Mouse (Mus musculus): Measurements from ENCODE around the gene Gfod1. TPM values are rescaled to one million over a fixed set of nuclear protein-coding genes. Genes with fewer than 3 reads are reported as not detected.

The Gfod1 gene
- polyA plus RNA-seq, 1 experiment from 2014 or later = 0.50 TPM

GRCm38 (mm10) chr13:43171020-43171710 lies 132.8 kb downstream of the Gfod1 start, which contains the start of gene Tbc1d7:
Tbc1d7 (minus strand) TSS chr13:43171501.
- H3K4me3 ChIP-seq (ENCODE audit: low read depth, low read length) = peak within 1 kb of the TSS; percentile 60
- peak within 1 kb of the TSS; percentile 21; the same call in 1 of the 2 replicates for H3K27ac ChIP-seq (ENCODE audit: low read depth, low read length)
- peak; percentile 95 for ATAC-seq

GRCm38 (mm10) chr13:43167721-43168120 lies 136.3 kb downstream of the Gfod1 start:
- WGBS = 86% methylated on average over 9 of the region's 9 CpGs
- H3K4me2 ChIP-seq (replicated peaks; ENCODE audit: low read depth) = no peak overlapping the region
- H3K36me3 ChIP-seq (ENCODE audit: control insufficient read depth, insufficient read depth) = peaks cover 22% of the 10 kb centered on the region; the same call in 1 of the 2 replicates
- H3K4me1 ChIP-seq (replicated peaks; ENCODE audit: control insufficient read depth, insufficient read depth, low read length) = peaks cover 4% of the 10 kb centered on the region
- no peak overlapping the region for H3K4me3 ChIP-seq (ENCODE audit: low read depth, low read length)
- H3K9ac ChIP-seq (ENCODE audit: low read depth, low read length) = no peak overlapping the region
- TF ChIP-seq CTCF (IDR thresholded peaks at IDR 0.05; ENCODE audit: low read depth) = no peak
- no peaks in the 10 kb centered on the region for H3K27me3 ChIP-seq (replicated peaks; ENCODE audit: control insufficient read depth, insufficient read depth, low read length)
- H3K9me3 ChIP-seq (ENCODE audit: control insufficient read depth) = no peaks in the 10 kb centered on the region
- no peak overlapping the region for H3K27ac ChIP-seq (ENCODE audit: low read depth, low read length)
- no peak for ATAC-seq

More at GRCm38 (mm10) chr13:43171020-43171710, 132.8 kb downstream of the Gfod1 start, which contains the start of gene Tbc1d7:
- peaks cover 4% of the 10 kb centered on the region for H3K4me1 ChIP-seq (replicated peaks; ENCODE audit: control insufficient read depth, insufficient read depth, low read length)
- H3K36me3 ChIP-seq (ENCODE audit: control insufficient read depth, insufficient read depth) = 0 out of 2 replicates have a peak, but pooled peaks cover under 1% of the 10 kb centered on the region
- no peak; the same call in 1 of the 2 replicates for TF ChIP-seq CTCF (IDR thresholded peaks at IDR 0.05; ENCODE audit: low read depth)
- WGBS = under 1% methylated on average over 48 of the region's 48 CpGs
- H3K9ac ChIP-seq (ENCODE audit: low read depth, low read length) = peak within 1 kb of the TSS; percentile 64
- H3K27me3 ChIP-seq (replicated peaks; ENCODE audit: control insufficient read depth, insufficient read depth, low read length) = no peaks in the 10 kb centered on the region
- H3K9me3 ChIP-seq (ENCODE audit: control insufficient read depth) = no peaks in the 10 kb centered on the region
- H3K4me2 ChIP-seq (replicated peaks; ENCODE audit: low read depth) = peak within 1 kb of the TSS; percentile 77

GRCm38 (mm10) chr13:43159429-43159828 lies 144.5 kb downstream of the Gfod1 start:
- Histone ChIP-seq H3K27me3 (replicated peaks; ENCODE audit: control insufficient read depth, insufficient read depth, low read length) (no peaks in the 10 kb centered on the region), H3K27ac (ENCODE audit: low read depth, low read length) (no peak overlapping the region), H3K4me3 (ENCODE audit: low read depth, low read length) (no peak overlapping the region), H3K9ac (ENCODE audit: low read depth, low read length) (no peak overlapping the region), H3K9me3 (ENCODE audit: control insufficient read depth) (no peaks in the 10 kb centered on the region), H3K4me2 (replicated peaks; ENCODE audit: low read depth) (no peak overlapping the region), H3K36me3 (ENCODE audit: control insufficient read depth, insufficient read depth) (peaks cover 16% of the 10 kb centered on the region; the same call in 1 of the 2 replicates), H3K4me1 (replicated peaks; ENCODE audit: control insufficient read depth, insufficient read depth, low read length) (no peaks in the 10 kb centered on the region)
- ATAC-seq = no peak
- TF ChIP-seq CTCF (IDR thresholded peaks at IDR 0.05; ENCODE audit: low read depth) = no peak
- WGBS = 61% methylated on average over 3 of the region's 3 CpGs

- Histone ChIP-seq H3K4me2 (replicated peaks; ENCODE audit: low read depth) (no peak overlapping the region), H3K4me3 (ENCODE audit: low read depth, low read length) (no peak overlapping the region), H3K9ac (ENCODE audit: low read depth, low read length) (no peak overlapping the region), H3K27ac (ENCODE audit: low read depth, low read length) (no peak overlapping the region), H3K4me1 (replicated peaks; ENCODE audit: control insufficient read depth, insufficient read depth, low read length) (no peaks in the 10 kb centered on the region), H3K9me3 (ENCODE audit: control insufficient read depth) (no peaks in the 10 kb centered on the region), H3K36me3 (ENCODE audit: control insufficient read depth, insufficient read depth) (peaks cover 17% of the 10 kb centered on the region), H3K27me3 (replicated peaks; ENCODE audit: control insufficient read depth, insufficient read depth, low read length) (no peaks in the 10 kb centered on the region)
- no peak for TF ChIP-seq CTCF (IDR thresholded peaks at IDR 0.05; ENCODE audit: low read depth)
- ATAC-seq = no peak
- 43% methylated on average over 5 of the region's 5 CpGs for WGBS
These were observed 145.7 kb downstream of the Gfod1 start for GRCm38 (mm10) chr13:43158281-43158680.

- no peak overlapping the region for H3K4me3 ChIP-seq (ENCODE audit: low read depth, low read length)
- WGBS = 51% methylated on average over 5 of the region's 5 CpGs
- no peak overlapping the region for H3K9ac ChIP-seq (ENCODE audit: low read depth, low read length)
- no peak for ATAC-seq
- peaks cover 18% of the 10 kb centered on the region for H3K36me3 ChIP-seq (ENCODE audit: control insufficient read depth, insufficient read depth)
- H3K9me3 ChIP-seq (ENCODE audit: control insufficient read depth) = no peaks in the 10 kb centered on the region
- H3K27ac ChIP-seq (ENCODE audit: low read depth, low read length) = no peak overlapping the region
- H3K4me1 ChIP-seq (replicated peaks; ENCODE audit: control insufficient read depth, insufficient read depth, low read length) = no peaks in the 10 kb centered on the region
- H3K27me3 ChIP-seq (replicated peaks; ENCODE audit: control insufficient read depth, insufficient read depth, low read length) = no peaks in the 10 kb centered on the region
- H3K4me2 ChIP-seq (replicated peaks; ENCODE audit: low read depth) = no peak overlapping the region
- TF ChIP-seq CTCF (IDR thresholded peaks at IDR 0.05; ENCODE audit: low read depth) = no peak
These were observed 146.6 kb downstream of the Gfod1 start for GRCm38 (mm10) chr13:43157370-43157769.

- Histone ChIP-seq H3K9ac (ENCODE audit: low read depth, low read length) (no peak overlapping the region), H3K9me3 (ENCODE audit: control insufficient read depth) (no peaks in the 10 kb centered on the region), H3K4me3 (ENCODE audit: low read depth, low read length) (no peak overlapping the region), H3K4me2 (replicated peaks; ENCODE audit: low read depth) (no peak overlapping the region), H3K4me1 (replicated peaks; ENCODE audit: control insufficient read depth, insufficient read depth, low read length) (no peaks in the 10 kb centered on the region), H3K36me3 (ENCODE audit: control insufficient read depth, insufficient read depth) (peaks cover 24% of the 10 kb centered on the region), H3K27me3 (replicated peaks; ENCODE audit: control insufficient read depth, insufficient read depth, low read length) (no peaks in the 10 kb centered on the region), H3K27ac (ENCODE audit: low read depth, low read length) (no peak overlapping the region)
- 86% methylated on average over 14 of the region's 14 CpGs for WGBS
- no peak for TF ChIP-seq CTCF (IDR thresholded peaks at IDR 0.05; ENCODE audit: low read depth)
- ATAC-seq = no peak
These were observed 151.9 kb downstream of the Gfod1 start for GRCm38 (mm10) chr13:43152005-43152520.
